Mouse (Mus musculus) thymus, adult 2 months (tissue): ENCODE results near the gene Mief2.

Experiments used
- CTCF ChIP-seq: fragments of 200-500 bp; IDR thresholded peaks from 2 replicates; pipeline ENCODE4 v1.5.1; 2012; ENCODE audit warnings: mild to moderate bottlenecking, control low read depth, low read length, moderate library complexity, borderline replicate concordance; ENCODE audit not compliant: control insufficient read depth, poor library complexity, insufficient read depth; ENCODE audit errors: extremely low read depth
- POLR2A ChIP-seq: fragments of 200-500 bp; IDR thresholded peaks from 2 replicates; pipeline ENCODE4 v1.6.1; 2012; ENCODE audit warnings: mild to moderate bottlenecking, low read length, control low read depth, moderate library complexity; ENCODE audit not compliant: control insufficient read depth, poor library complexity, insufficient read depth; ENCODE audit errors: extremely low read depth

- TF ChIP-seq CTCF (no peak), POLR2A (no peak)
Measured at GRCm38 (mm10) chr11:60705255-60705654, 22.9 kb upstream of the Mief2 start.
